Comparison of ENCODE assay signal across 26 mouse cellular contexts in the genomic region with DNA sequence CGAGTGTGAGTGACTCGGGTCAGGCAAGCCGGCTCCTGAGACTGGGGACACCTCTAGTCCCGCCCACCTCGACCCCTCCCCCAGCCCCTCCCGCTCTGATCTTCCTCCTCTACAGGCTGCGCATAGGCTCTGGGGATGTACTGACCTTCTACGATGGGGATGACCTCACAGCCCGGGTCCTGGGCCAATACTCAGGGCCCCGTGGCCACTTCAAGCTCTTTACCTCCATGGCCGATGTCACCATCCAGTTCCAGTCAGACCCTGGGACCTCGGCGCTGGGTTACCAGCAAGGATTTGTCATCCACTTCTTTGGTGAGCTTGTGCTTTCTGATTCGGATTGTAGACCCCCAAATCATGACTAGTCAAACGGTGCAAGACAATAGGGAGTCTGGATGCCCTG. TPM values are rescaled to one million over a fixed set of nuclear protein-coding genes. Genes with fewer than 3 reads are reported as not detected.
DNase-seq lines count a peak whose midpoint lies in the region; ATAC-seq and TF ChIP-seq lines count a peak whose summit lies in the region.
"Had no signal": no experiment of that assay in that cellular context is flagged by ENCODE, and none has a peak within 500 bp of the region (broad histone marks: within the 10 kb centered on the region; RNA-seq: fewer than 3 reads in every experiment).

No protein-coding gene starts in this region.

- no peak overlapping the region for H3K27ac ChIP-seq in gastrocnemius, adult 2 months
- no peak overlapping the region for H3K27ac ChIP-seq in hindbrain, embryonic 16.5 days (ENCODE audit: low read depth, low read length)
- H3K27ac ChIP-seq in hindbrain, embryonic 11.5 days (ENCODE audit: low read depth, low read length) = no peak overlapping the region
- H3K27ac ChIP-seq in lung, embryonic 16.5 days (ENCODE audit: low read length) = no peak overlapping the region
- H3K27ac ChIP-seq: embryonic facial prominence, embryonic 15.5 days; forebrain, embryonic 10.5 days; heart, embryonic 10.5 days; heart, embryonic 15.5 days; hindbrain, embryonic 14.5 days had no signal

- H3K27me3 ChIP-seq in hindbrain, embryonic 16.5 days (replicated peaks; ENCODE audit: control insufficient read depth, insufficient read depth, low read length) = peaks cover 4% of the 10 kb centered on the region; the same call in 1 of the 2 replicates
- H3K27me3 ChIP-seq in hindbrain, embryonic 11.5 days (ENCODE audit: control insufficient read depth, insufficient read depth, low read length) = peaks cover 2% of the 10 kb centered on the region; the same call in 1 of the 2 replicates
- peaks cover 15% of the 10 kb centered on the region for H3K27me3 ChIP-seq in lung, embryonic 16.5 days (ENCODE audit: control insufficient read depth, insufficient read depth, low read depth, low read length)

- intact Hi-C loops in gastrocnemius, adult 2 months (cut with DNase I) = no loop called here

- no peaks in the 10 kb centered on the region for H3K9me3 ChIP-seq in hindbrain, embryonic 16.5 days (ENCODE audit: control insufficient read depth, low read length)
- H3K9me3 ChIP-seq in hindbrain, embryonic 11.5 days (ENCODE audit: control insufficient read depth, low read length) = no peaks in the 10 kb centered on the region
- H3K9me3 ChIP-seq in lung, embryonic 16.5 days (ENCODE audit: control insufficient read depth, low read length) = no peaks in the 10 kb centered on the region
- H3K9me3 ChIP-seq: embryonic facial prominence, embryonic 15.5 days; forebrain, embryonic 10.5 days; heart, embryonic 10.5 days; heart, embryonic 15.5 days had no signal

- no peak for TF ChIP-seq POLR2A in lung, adult 2 months (IDR thresholded peaks at IDR 0.05; ENCODE audit: borderline replicate concordance, extremely low read depth, low read depth, low read length)

- H3K4me2 ChIP-seq in hindbrain, embryonic 16.5 days (ENCODE audit: low read length) = no peak overlapping the region
- no peak overlapping the region for H3K4me2 ChIP-seq in hindbrain, embryonic 11.5 days (replicated peaks; ENCODE audit: low read depth, low read length)
- no peak overlapping the region for H3K4me2 ChIP-seq in lung, embryonic 16.5 days (ENCODE audit: low read depth, low read length)
- H3K4me2 ChIP-seq: embryonic facial prominence, embryonic 15.5 days; heart, embryonic 15.5 days; hindbrain, embryonic 14.5 days had no signal

- no peak for ATAC-seq in cerebellum, adult (ENCODE audit: insufficient number of reproducible peaks, low FRiP score, low TSS enrichment)
- ATAC-seq in hindbrain, embryonic 16.5 days = 0 out of 2 replicates have a peak, but pooled peaks have one; percentile 9
- no peak for ATAC-seq in hindbrain, embryonic 11.5 days (ENCODE audit: low FRiP score)
- 0 out of 2 replicates have a peak, but pooled peaks have one; percentile 10 for ATAC-seq in lung, embryonic 16.5 days (ENCODE audit: low read depth)
- ATAC-seq: CD4-positive, CD25-positive, alpha-beta regulatory T cell, adult 4 months; forebrain, embryonic 16.5 days; inflammation-experienced regulatory T-cells, adult 6 months; intestine, postnatal 0 days had no signal

- peaks cover 9% of the 10 kb centered on the region for H3K36me3 ChIP-seq in hindbrain, embryonic 16.5 days (ENCODE audit: control insufficient read depth, insufficient read depth, low read length)
- no peaks in the 10 kb centered on the region for H3K36me3 ChIP-seq in hindbrain, embryonic 11.5 days (ENCODE audit: control insufficient read depth, insufficient read depth, low read length)
- no peaks in the 10 kb centered on the region for H3K36me3 ChIP-seq in lung, embryonic 16.5 days (ENCODE audit: control insufficient read depth, insufficient read depth, low read length)
- H3K36me3 ChIP-seq: embryonic facial prominence, embryonic 15.5 days; forebrain, embryonic 10.5 days; heart, embryonic 10.5 days; heart, embryonic 15.5 days had no signal

- H3K4me1 ChIP-seq in hindbrain, embryonic 16.5 days (ENCODE audit: control insufficient read depth, insufficient read depth, low read depth, low read length) = no peaks in the 10 kb centered on the region
- H3K4me1 ChIP-seq in hindbrain, embryonic 11.5 days (replicated peaks; ENCODE audit: control insufficient read depth, insufficient read depth, low read length) = no peaks in the 10 kb centered on the region
- H3K4me1 ChIP-seq in lung, embryonic 16.5 days (replicated peaks; ENCODE audit: control insufficient read depth, insufficient read depth, low read length) = no peaks in the 10 kb centered on the region
- no peaks in the 10 kb centered on the region for H3K4me1 ChIP-seq in lung, adult 2 months (ENCODE audit: control insufficient read depth, insufficient read depth, low read length)
- H3K4me1 ChIP-seq: embryonic facial prominence, embryonic 15.5 days; heart, embryonic 15.5 days had no signal

- DNase-seq in cerebellum, adult 11-12 months = peak; percentile 41
- no peak for DNase-seq in gastrocnemius, adult 2 months
- no peak for DNase-seq in gastrocnemius, postnatal 25 days
- no peak for DNase-seq in hindbrain, embryonic 11.5 days (ENCODE audit: low spot score)
- DNase-seq in lung, adult 2 months = no peak
- DNase-seq: adrenal gland, postnatal 14 days; B cell, adult 2 months; embryo, embryonic 11 days; gastrocnemius, postnatal 14 days; heart, postnatal 14 days; kidney, adult 9 months had no signal

- no peak overlapping the region for H3K9ac ChIP-seq in hindbrain, embryonic 16.5 days (ENCODE audit: low read depth, low read length)
- H3K9ac ChIP-seq in hindbrain, embryonic 11.5 days (ENCODE audit: low read depth, low read length) = no peak overlapping the region
- no peak overlapping the region for H3K9ac ChIP-seq in lung, embryonic 16.5 days (ENCODE audit: low read length)
- H3K9ac ChIP-seq: embryonic facial prominence, embryonic 15.5 days; heart, embryonic 15.5 days; hindbrain, embryonic 14.5 days had no signal

- TF ChIP-seq CTCF in gastrocnemius, adult 2 months (IDR thresholded peaks at IDR 0.05) = no peak
- TF ChIP-seq CTCF in lung, adult 2 months (IDR thresholded peaks at IDR 0.05; ENCODE audit: insufficient read depth, low read length) = no peak

- peak overlapping the region; percentile 49 for H3K4me3 ChIP-seq in gastrocnemius, adult 2 months
- no peak overlapping the region for H3K4me3 ChIP-seq in hindbrain, embryonic 16.5 days (ENCODE audit: low read length)
- H3K4me3 ChIP-seq in hindbrain, embryonic 11.5 days (ENCODE audit: low read depth, low read length) = no peak overlapping the region
- no peak overlapping the region for H3K4me3 ChIP-seq in lung, embryonic 16.5 days (ENCODE audit: low read length)
- no peak overlapping the region for H3K4me3 ChIP-seq in lung, adult 2 months (replicated peaks; ENCODE audit: extremely low read depth, low read depth, low read length)
- H3K4me3 ChIP-seq: embryonic facial prominence, embryonic 15.5 days; erythroblast, embryonic 14.5 days; forebrain, embryonic 10.5 days; heart, embryonic 10.5 days; heart, embryonic 15.5 days had no signal

- 44% methylated on average over 15 of the region's 15 CpGs for WGBS in hindbrain, embryonic 16.5 days
- WGBS in hindbrain, embryonic 11.5 days = 42% methylated on average over 15 of the region's 15 CpGs
- 35% methylated on average over 15 of the region's 15 CpGs for WGBS in lung, embryonic 16.5 days
- 35% methylated on average over 15 of the region's 15 CpGs for WGBS in lung, adult 2 months

RNA-seq across cellular contexts. Expression of gene Phf12, which starts 8.2 kb away (rescaled TPM):
- 10 to 100 TPM; 15.0 to 15.8 TPM for total RNA-seq in gastrocnemius, adult 2 months (2021)
- total RNA-seq in gastrocnemius, postnatal 25 days (2021) = 10 to 100 TPM; 14.2 to 18.2 TPM
- polyA plus RNA-seq in hindbrain, embryonic 16.5 days (2015; fragmentation: Nextera tagmentation; extraction: Ambion mirVana) = 11.8 and 12.5 TPM in 2 replicates
- polyA plus RNA-seq in hindbrain, embryonic 11.5 days (2014; fragmentation: Nextera tagmentation; extraction: Ambion mirVana) = 16.9 and 20.2 TPM in 2 replicates
- 13.8 and 13.9 TPM in 2 replicates for polyA plus RNA-seq in lung, embryonic 16.5 days (2015; fragmentation: Nextera tagmentation; extraction: Ambion mirVana)
- 50.4 and 55.3 TPM in 2 replicates for polyA plus RNA-seq in lung, adult 2 months (2012; rRNA removed)

RNA-seq across cellular contexts. Expression of gene Sez6, which starts 43.7 kb away (rescaled TPM):
- under 1 TPM in 1 of 2 experiments, not detected in 1; 0.25 TPM for total RNA-seq in gastrocnemius, adult 2 months (2021)
- under 1 TPM in 1 of 2 experiments, not detected in 1; 0.16 TPM for total RNA-seq in gastrocnemius, postnatal 25 days (2021)
- polyA plus RNA-seq in hindbrain, embryonic 16.5 days (2015; fragmentation: Nextera tagmentation; extraction: Ambion mirVana) = 132 and 156 TPM in 2 replicates
- polyA plus RNA-seq in hindbrain, embryonic 11.5 days (2014; fragmentation: Nextera tagmentation; extraction: Ambion mirVana) = 13.3 TPM in 2 replicates
- 0.34 and 0.69 TPM in 2 replicates for polyA plus RNA-seq in lung, embryonic 16.5 days (2015; fragmentation: Nextera tagmentation; extraction: Ambion mirVana)
- polyA plus RNA-seq in lung, adult 2 months (2012; rRNA removed) = 0.12 and 0.19 TPM in 2 replicates
- total RNA-seq: common myeloid progenitor, adult 5-6 weeks; granulocyte monocyte progenitor cell, adult 5-6 weeks had no signal
- polyA plus RNA-seq: CD4-positive, CD25-positive, alpha-beta regulatory T cell, adult 4 months; erythroblast, embryonic 14.5 days had no signal

RNA-seq across cellular contexts. Expression of gene Dhrs13, which starts 57.8 kb away (rescaled TPM):
- 1 to 10 TPM in 1 of 2 experiments, under 1 TPM in 1; 0.74 to 1.1 TPM for total RNA-seq in gastrocnemius, adult 2 months (2021)
- total RNA-seq in gastrocnemius, postnatal 25 days (2021) = 1 to 10 TPM in 1 of 2 experiments, under 1 TPM in 1; 0.59 to 1.1 TPM
- 49.2 and 54.5 TPM in 2 replicates for polyA plus RNA-seq in hindbrain, embryonic 16.5 days (2015; fragmentation: Nextera tagmentation; extraction: Ambion mirVana)
- polyA plus RNA-seq in hindbrain, embryonic 11.5 days (2014; fragmentation: Nextera tagmentation; extraction: Ambion mirVana) = 20.0 and 21.0 TPM in 2 replicates
- 14.5 and 15.3 TPM in 2 replicates for polyA plus RNA-seq in lung, embryonic 16.5 days (2015; fragmentation: Nextera tagmentation; extraction: Ambion mirVana)
- 7.9 and 8.7 TPM in 2 replicates for polyA plus RNA-seq in lung, adult 2 months (2012; rRNA removed)

Comparison
In these comparisons a context has a peak if more than half of its experiments do, and no peak if none do; other contexts are left out.
1. ATAC-seq: peak in hindbrain, embryonic 16.5 days (single experiment) and lung, embryonic 16.5 days (single experiment); none in cerebellum, adult (single experiment) and hindbrain, embryonic 11.5 days (single experiment).